Mouse (Mus musculus) liver, postnatal 0 days (tissue): ENCODE data around the gene Coq4. TPM values are rescaled to one million over a fixed set of nuclear protein-coding genes. Genes with fewer than 3 reads are reported as not detected.

Experiments used
- ATAC-seq: fragments of 200-750 bp; cut with Nextera tagmentation; 2 replicates; pipeline ENCODE4 v1.8.0; 2017; ENCODE audit warnings: mild to moderate bottlenecking, moderate library complexity
- DNase-seq: peaks from one replicate; pipeline ENCODE4 v3.0.0-alpha.2; 2016
- H3K27ac ChIP-seq: fragments of 300-500 bp; sonication (generic); 2 replicates; pipeline ENCODE4 v1.5.1; 2014; ENCODE audit warnings: antibody characterized with exemption, moderate library complexity, mild to moderate bottlenecking, low read depth
- H3K27me3 ChIP-seq: fragments of 300-500 bp; sonication (generic); 2 replicates; pipeline ENCODE4 v1.6.1; 2014; ENCODE audit warnings: low read length, control low read depth, mixed read lengths; ENCODE audit not compliant: insufficient read depth
- H3K36me3 ChIP-seq: fragments of 300-500 bp; sonication (generic); replicated peaks from 2 replicates; pipeline ENCODE4 v1.6.1; 2014; ENCODE audit warnings: mild to moderate bottlenecking, control low read depth, low read length, moderate library complexity, mixed read lengths; ENCODE audit not compliant: insufficient read depth
- H3K4me1 ChIP-seq: fragments of 300-500 bp; sonication (generic); 2 replicates; pipeline ENCODE4 v1.6.1; 2014; ENCODE audit warnings: antibody characterized with exemption, mild to moderate bottlenecking, control low read depth; ENCODE audit not compliant: insufficient read depth
- H3K4me2 ChIP-seq: fragments of 300-500 bp; sonication (generic); 2 replicates; pipeline ENCODE4 v1.6.1; 2014; ENCODE audit warnings: low read depth, mild to moderate bottlenecking, low read length, moderate library complexity, mixed read lengths
- H3K4me3 ChIP-seq: fragments of 300-500 bp; sonication (generic); 2 replicates; pipeline ENCODE4 v1.5.1; 2014; ENCODE audit warnings: low read depth, low read length
- H3K9ac ChIP-seq: fragments of 300-500 bp; sonication (generic); replicated peaks from 2 replicates; pipeline ENCODE4 v1.6.1; 2014; ENCODE audit warnings: mild to moderate bottlenecking, moderate library complexity
- H3K9me3 ChIP-seq: fragments of 300-500 bp; sonication (generic); 2 replicates; pipeline ENCODE4 v1.6.1; 2016; ENCODE audit warnings: mild to moderate bottlenecking, control low read depth, low read length, mixed read lengths
- CTCF ChIP-seq: sonication (generic); IDR thresholded peaks from 2 replicates; pipeline ENCODE4 v1.5.1; 2016; ENCODE audit warnings: antibody characterized with exemption, low read depth
- EP300 ChIP-seq: IDR thresholded peaks from 2 replicates; pipeline ENCODE4 v1.6.1; 2016; ENCODE audit warnings: antibody characterized with exemption, low read depth, mild to moderate bottlenecking
- WGBS: fragments of 180-500 bp; shearing (Covaris S2); extraction: QIAGEN DNeasy Blood & Tissue Kit; methylation state at CpG from one replicate; pipeline ENCODE4 v1.1.7; 2014; ENCODE audit not compliant: insufficient replicate concordance; 5-methylcytosine and 5-hydroxymethylcytosine counted together
- polyA plus RNA-seq: library from polyadenylated mRNA; unstranded; fragments of >200 nt; fragmentation: Nextera tagmentation; extraction: Ambion mirVana; gene quantifications from 2 replicates; pipeline ENCODE4 v1.2.1, GENCODE M21; 2015

The Coq4 gene
- polyA plus RNA-seq, 1 experiment from 2014 or later, result 7.2 TPM

DNA sequence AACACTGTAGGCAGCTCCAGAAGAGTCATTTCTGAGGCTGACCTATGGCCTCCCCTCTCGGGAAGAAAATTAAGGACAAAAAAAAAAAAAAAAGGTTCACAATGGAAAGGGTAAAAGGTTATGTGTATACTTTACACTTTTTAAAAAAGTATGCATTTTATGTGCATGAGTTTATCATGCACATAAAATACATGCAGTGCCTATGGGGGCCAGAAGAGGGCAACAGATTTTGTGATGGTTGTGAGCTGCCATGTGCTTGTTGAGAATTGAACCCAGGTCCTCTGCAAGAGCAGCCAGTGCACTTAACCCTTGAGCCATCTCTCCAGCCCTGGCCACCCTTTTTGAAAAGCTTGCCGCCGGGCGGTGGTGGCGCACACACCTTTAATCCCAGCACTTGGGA, 39.4 kb upstream of the Coq4 start:
- Histone ChIP-seq H3K4me3 (no peak overlapping the region), H3K4me1 (no peaks in the 10 kb centered on the region; the same call in 1 of the 2 replicates), H3K27ac (no peak overlapping the region), H3K4me2 (no peak overlapping the region), H3K27me3 (peaks cover 47% of the 10 kb centered on the region), H3K9me3 (no peaks in the 10 kb centered on the region), H3K9ac (no peak overlapping the region), H3K36me3 (no peaks in the 10 kb centered on the region)
- DNase-seq (no peak), ATAC-seq (no peak)
- TF ChIP-seq EP300 (no peak), CTCF (peak; percentile 49)
- WGBS, result 80% methylated on average over 5 of the region's 5 CpGs

DNA sequence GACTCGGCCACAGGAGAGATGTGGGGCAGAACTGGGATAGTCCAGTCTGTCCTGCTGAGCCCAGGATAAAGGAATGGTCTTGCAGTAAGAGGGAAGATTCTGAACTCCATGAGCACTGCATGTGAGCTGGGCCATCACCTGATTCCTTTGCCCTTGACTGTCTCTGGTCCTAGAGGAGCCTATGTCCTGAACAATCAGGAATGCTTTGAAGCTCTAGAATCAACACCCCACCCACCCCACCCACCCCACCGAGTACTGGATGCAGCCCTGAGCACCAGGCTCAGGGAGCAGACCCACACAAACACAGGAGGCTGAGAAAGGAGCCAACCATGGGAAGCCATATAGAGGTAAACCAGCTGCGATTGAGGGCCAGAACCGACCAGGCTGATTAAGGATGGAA, 38.8 kb upstream of the Coq4 start:
- no peak for ATAC-seq
- 71% methylated on average over 4 of the region's 4 CpGs for WGBS

DNA sequence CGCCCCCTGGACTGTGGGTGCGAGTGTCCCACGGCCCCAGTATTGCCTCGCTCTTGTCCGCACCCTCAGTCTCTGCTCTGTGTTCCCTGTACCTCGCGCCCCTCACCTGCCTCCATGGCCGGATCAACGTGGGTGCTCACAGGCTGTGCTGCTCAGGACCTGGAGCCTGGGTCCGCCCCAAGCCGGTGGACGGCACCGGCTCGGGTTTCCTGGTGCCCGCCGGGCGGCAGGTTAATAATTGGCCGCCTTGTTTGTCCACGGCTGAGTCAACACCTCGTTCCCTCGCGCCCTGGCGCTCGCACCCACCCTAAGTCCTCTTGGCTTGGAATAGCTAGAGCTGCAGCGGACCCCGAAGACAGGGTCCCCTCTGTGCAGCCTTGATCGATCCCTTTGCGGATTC, 35.8 kb upstream of the Coq4 start, which contains the start of gene Gm13420:
Gm13420 (minus strand) TSS at position 189 of the 400 bp plus-strand sequence.
- peak; percentile 83 for ATAC-seq
- Histone ChIP-seq H3K4me3 (peak within 1 kb of the TSS; percentile 29), H3K9ac (peak within 1 kb of the TSS; percentile 16; the same call in 1 of the 2 replicates), H3K36me3 (no peaks in the 10 kb centered on the region), H3K9me3 (no peaks in the 10 kb centered on the region), H3K4me1 (no peaks in the 10 kb centered on the region; the same call in 1 of the 2 replicates), H3K27me3 (peaks cover 41% of the 10 kb centered on the region), H3K4me2 (peak within 1 kb of the TSS; percentile 70), H3K27ac (no peak within 1 kb of the TSS)
- 10% methylated on average over 28 of the region's 28 CpGs for WGBS
- peak; percentile 63 for DNase-seq
- TF ChIP-seq CTCF, result no peak
- TF ChIP-seq EP300, result no peak

More for the DNA sequence above, 38.8 kb upstream of the Coq4 start:
- TF ChIP-seq CTCF (no peak), EP300 (no peak)
- H3K4me2 ChIP-seq, result no peak overlapping the region
- H3K9me3 ChIP-seq, result no peaks in the 10 kb centered on the region
- DNase-seq, result no peak
- no peaks in the 10 kb centered on the region; the same call in 1 of the 2 replicates for H3K4me1 ChIP-seq
- H3K27me3 ChIP-seq, result peaks cover 47% of the 10 kb centered on the region
- no peak overlapping the region for H3K4me3 ChIP-seq
- no peaks in the 10 kb centered on the region for H3K36me3 ChIP-seq
- H3K27ac ChIP-seq, result no peak overlapping the region
- no peak overlapping the region for H3K9ac ChIP-seq

DNA sequence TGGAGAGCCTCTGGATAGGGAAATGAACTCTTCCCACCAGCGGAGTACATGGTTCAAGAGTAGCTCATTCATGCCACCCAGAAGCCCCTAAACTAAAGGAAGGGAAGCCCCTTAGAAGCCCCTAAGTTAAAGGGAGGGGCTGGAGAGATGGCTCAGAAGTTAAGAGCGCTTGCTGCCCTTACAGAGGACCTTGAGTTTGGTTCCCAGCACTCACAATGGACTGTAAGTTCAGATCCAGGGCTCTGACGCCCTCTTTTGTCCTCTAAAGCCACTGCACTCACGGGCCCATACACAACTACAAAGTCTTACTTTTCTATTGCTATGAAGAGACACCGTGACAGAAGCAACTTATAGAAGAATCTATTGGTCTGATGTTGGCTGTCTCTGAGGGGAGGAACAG, 34.9 kb upstream of the Coq4 start:
- ATAC-seq (no peak), DNase-seq (no peak)
- H3K4me1 ChIP-seq, result no peaks in the 10 kb centered on the region; the same call in 1 of the 2 replicates
- TF ChIP-seq EP300, result no peak
- no peak for TF ChIP-seq CTCF
- no peaks in the 10 kb centered on the region for H3K36me3 ChIP-seq
- H3K4me3 ChIP-seq, result no peak overlapping the region
- WGBS, result 85% methylated on average over 5 of the region's 5 CpGs
- no peak overlapping the region for H3K27ac ChIP-seq
- H3K9me3 ChIP-seq, result no peaks in the 10 kb centered on the region
- no peak overlapping the region for H3K4me2 ChIP-seq
- no peak overlapping the region for H3K9ac ChIP-seq
- H3K27me3 ChIP-seq, result peaks cover 34% of the 10 kb centered on the region

DNA sequence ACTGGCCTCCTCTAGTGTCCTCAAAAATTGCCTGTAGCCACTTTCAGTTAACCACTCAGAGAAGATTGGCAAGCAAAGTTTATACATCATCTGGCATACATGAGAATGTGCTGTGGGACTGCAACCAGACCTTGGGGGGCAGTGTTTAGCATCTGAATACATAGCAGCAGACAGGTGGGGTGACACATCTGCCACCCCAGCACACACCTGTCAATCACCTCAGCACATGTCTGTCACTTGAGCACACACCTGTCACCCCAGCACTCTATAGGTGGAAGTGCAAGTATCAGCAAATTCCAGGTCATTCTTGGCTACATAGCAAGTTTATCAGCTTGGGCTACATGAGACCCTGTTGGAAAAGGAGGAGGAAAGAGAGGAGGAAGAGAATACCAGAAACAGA, 31.6 kb upstream of the Coq4 start:
- H3K27ac ChIP-seq, result no peak overlapping the region
- H3K9me3 ChIP-seq, result no peaks in the 10 kb centered on the region
- no peak for DNase-seq
- no peaks in the 10 kb centered on the region; the same call in 1 of the 2 replicates for H3K4me1 ChIP-seq
- TF ChIP-seq CTCF (no peak), EP300 (no peak)
- H3K4me2 ChIP-seq, result no peak overlapping the region
- no peak overlapping the region for H3K9ac ChIP-seq
- no peak for ATAC-seq
- no peak overlapping the region for H3K4me3 ChIP-seq
- no peaks in the 10 kb centered on the region for H3K36me3 ChIP-seq
- peaks cover 19% of the 10 kb centered on the region for H3K27me3 ChIP-seq

DNA sequence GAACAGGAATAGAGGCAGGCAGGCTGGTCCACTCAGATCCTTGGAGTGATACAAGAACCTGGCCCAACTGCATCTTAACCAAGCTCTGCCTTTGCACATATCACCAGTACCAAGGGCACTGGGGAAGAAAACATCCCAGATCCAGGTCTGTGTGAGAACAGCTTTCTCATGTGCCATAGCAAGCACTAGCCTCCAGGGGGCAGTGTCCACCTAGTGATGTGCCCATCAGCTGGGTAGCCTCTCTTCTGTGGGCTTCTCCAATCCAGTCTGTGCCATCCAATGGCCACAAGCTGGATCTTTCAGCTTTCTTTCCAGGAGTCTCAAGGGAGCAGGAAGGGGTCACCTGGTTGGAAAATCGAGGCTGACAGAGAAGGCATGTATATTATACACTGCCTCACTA, 22.5 kb upstream of the Coq4 start:
- H3K36me3 ChIP-seq, result no peaks in the 10 kb centered on the region
- H3K27ac ChIP-seq, result no peak overlapping the region
- H3K4me1 ChIP-seq, result no peaks in the 10 kb centered on the region
- H3K9ac ChIP-seq, result no peak overlapping the region
- TF ChIP-seq CTCF (peak; percentile 98), EP300 (no peak)
- H3K4me3 ChIP-seq, result no peak overlapping the region
- no peaks in the 10 kb centered on the region for H3K9me3 ChIP-seq
- H3K4me2 ChIP-seq, result no peak overlapping the region
- ATAC-seq (peak; percentile 73; the same call in 1 of the 2 replicates), DNase-seq (peak; percentile 82)
- WGBS, result 4% methylated on average over 1 of the region's 1 CpGs
- no peaks in the 10 kb centered on the region for H3K27me3 ChIP-seq
